Mouse (Mus musculus): ENCODE results near the gene Slc39a9. TPM values are rescaled to one million over a fixed set of nuclear protein-coding genes. Genes with fewer than 3 reads are reported as not detected.
A peak's percentile ranks its signal among the peaks of the same experiment; 100 is the strongest.

Gene Slc39a9
- total RNA-seq, 1 experiment from 2014 or later = 37.9 TPM

- peak; percentile 49 for DNase-seq
Observed at GRCm38 (mm10) chr12:80653951-80654658, 10.4 kb downstream of the Slc39a9 start.

- peak; percentile 55 for DNase-seq
Observed at GRCm38 (mm10) chr12:80654659-80655025, 11.0 kb downstream of the Slc39a9 start.

GRCm38 (mm10) chr12:80658661-80659060 is 15.0 kb downstream of the Slc39a9 start:
- DNase-seq = no peak

GRCm38 (mm10) chr12:80662322-80662721 is 18.6 kb downstream of the Slc39a9 start:
- DNase-seq = no peak

- no peak for DNase-seq
Observed at GRCm38 (mm10) chr12:80663935-80664334, 20.3 kb downstream of the Slc39a9 start.

- no peak for DNase-seq
Observed at GRCm38 (mm10) chr12:80668391-80668790, 24.7 kb downstream of the Slc39a9 start.

GRCm38 (mm10) chr12:80673170-80673569 is 29.5 kb downstream of the Slc39a9 start:
- peak; percentile 55 for DNase-seq

GRCm38 (mm10) chr12:80681340-80681739 is 37.7 kb downstream of the Slc39a9 start:
- DNase-seq = peak; percentile 46

GRCm38 (mm10) chr12:80683554-80683953 is 39.9 kb downstream of the Slc39a9 start:
- DNase-seq = no peak

GRCm38 (mm10) chr12:80684316-80684715 is 40.6 kb downstream of the Slc39a9 start:
- no peak for DNase-seq

- DNase-seq = peak; percentile 70
Observed at GRCm38 (mm10) chr12:80687788-80688211, 44.1 kb downstream of the Slc39a9 start.

- no peak for DNase-seq
Observed at GRCm38 (mm10) chr12:80689696-80690095, 46.0 kb downstream of the Slc39a9 start.

GRCm38 (mm10) chr12:80691671-80692091 is 48.0 kb downstream of the Slc39a9 start:
- DNase-seq = no peak

GRCm38 (mm10) chr12:80692269-80692972 is 48.7 kb downstream of the Slc39a9 start, which contains the start of gene Plekhd1:
Gene Plekhd1, plus strand, starts transcription at chr12:80692591.
- DNase-seq = peak; percentile 48

- no peak for DNase-seq
Observed at GRCm38 (mm10) chr12:80693700-80694099, 50.0 kb downstream of the Slc39a9 start.

GRCm38 (mm10) chr12:80695004-80695403 is 51.3 kb downstream of the Slc39a9 start:
- DNase-seq = no peak

- DNase-seq = no peak
Observed at GRCm38 (mm10) chr12:80698526-80699143, 55.0 kb downstream of the Slc39a9 start.

- no peak for DNase-seq
Observed at GRCm38 (mm10) chr12:80699144-80699531, 55.5 kb downstream of the Slc39a9 start.

- no peak for DNase-seq
Observed at GRCm38 (mm10) chr12:80701332-80701731, 57.6 kb downstream of the Slc39a9 start.

- no peak for DNase-seq
Observed at GRCm38 (mm10) chr12:80706208-80706914, 62.7 kb downstream of the Slc39a9 start.

GRCm38 (mm10) chr12:80706915-80707604 is 63.4 kb downstream of the Slc39a9 start:
- no peak for DNase-seq

- DNase-seq = no peak
Observed at GRCm38 (mm10) chr12:80715915-80716314, 72.2 kb downstream of the Slc39a9 start.
